Mouse (Mus musculus) heart, embryonic 14.5 days (tissue): ENCODE results near the gene Gm27029. TPM values are rescaled to one million over a fixed set of nuclear protein-coding genes. Genes with fewer than 3 reads are reported as not detected.

Experiments used
- ATAC-seq: fragments of 200-750 bp; cut with Nextera tagmentation; 2 replicates; pipeline ENCODE4 v1.8.0; 2017; ENCODE audit warnings: low read depth, moderate TSS enrichment; ENCODE audit not compliant: insufficient number of reproducible peaks, insufficient read depth, low FRiP score
- H3K27ac ChIP-seq, 2 experiments: fragments of 200-500 bp in 1 of 2; fragments of 300-500 bp in 1 of 2; sonication (generic) in 1 of 2; replicated peaks in 1 of 2; 2 replicates each; pipeline ENCODE4 v1.5.1; 2012 to 2014; ENCODE audit warnings: low read depth in 2 of 2, low read length in 2 of 2, control low read depth in 1 of 2, mild to moderate bottlenecking in 1 of 2, mixed read lengths in 1 of 2; ENCODE audit not compliant: control insufficient read depth in 1 of 2, insufficient read depth in 1 of 2
- H3K27me3 ChIP-seq: fragments of 300-500 bp; sonication (generic); 2 replicates; pipeline ENCODE4 v1.6.1; 2014; ENCODE audit warnings: mild to moderate bottlenecking, low read length, control low read depth; ENCODE audit not compliant: control insufficient read depth, insufficient read depth
- H3K36me3 ChIP-seq: fragments of 300-500 bp; sonication (generic); 2 replicates; pipeline ENCODE4 v1.6.1; 2014; ENCODE audit warnings: mild to moderate bottlenecking, control low read depth, low read length, mixed read lengths; ENCODE audit not compliant: control insufficient read depth, insufficient read depth
- H3K4me1 ChIP-seq, 2 experiments: fragments of 200-500 bp in 1 of 2; fragments of 300-500 bp in 1 of 2; sonication (generic) in 1 of 2; 2 replicates each; pipeline ENCODE4 v1.6.1; 2012 to 2014; ENCODE audit warnings: low read length in 2 of 2, control low read depth in 1 of 2, mixed read lengths in 1 of 2; ENCODE audit not compliant: control insufficient read depth in 2 of 2, insufficient read depth in 2 of 2
- H3K4me2 ChIP-seq: fragments of 300-500 bp; sonication (generic); 2 replicates; pipeline ENCODE4 v1.6.1; 2014; ENCODE audit warnings: mild to moderate bottlenecking, low read length
- H3K4me3 ChIP-seq, 2 experiments: fragments of 200-500 bp in 1 of 2; fragments of 300-500 bp in 1 of 2; sonication (generic) in 1 of 2; 2 replicates each; pipeline ENCODE4 v1.5.1; 2012 to 2014; ENCODE audit warnings: low read length in 2 of 2, mild to moderate bottlenecking in 2 of 2, control low read depth in 1 of 2, low read depth in 1 of 2, moderate library complexity in 1 of 2; ENCODE audit not compliant: control insufficient read depth in 1 of 2, insufficient read depth in 1 of 2
- H3K9ac ChIP-seq: fragments of 300-500 bp; sonication (generic); 2 replicates; pipeline ENCODE4 v1.6.1; 2014; ENCODE audit warnings: mild to moderate bottlenecking, low read length
- H3K9me3 ChIP-seq: fragments of 300-500 bp; sonication (generic); 2 replicates; pipeline ENCODE4 v1.6.1; 2016; ENCODE audit warnings: low read length, control low read depth; ENCODE audit not compliant: control insufficient read depth
- WGBS: fragments of 180-500 bp; shearing (Covaris S2); extraction: QIAGEN DNeasy Blood & Tissue Kit; methylation state at CpG from one replicate; pipeline ENCODE4 v1.1.7; 2014; 5-methylcytosine and 5-hydroxymethylcytosine counted together
- polyA plus RNA-seq: library from polyadenylated mRNA; unstranded; fragments of >200 nt; fragmentation: Nextera tagmentation; extraction: Ambion mirVana; gene quantifications from 2 replicates; pipeline ENCODE4 v1.2.1, GENCODE M21; 2014

The Gm27029 gene
- polyA plus RNA-seq, 1 experiment from 2014 or later = 10.2 TPM

DNA sequence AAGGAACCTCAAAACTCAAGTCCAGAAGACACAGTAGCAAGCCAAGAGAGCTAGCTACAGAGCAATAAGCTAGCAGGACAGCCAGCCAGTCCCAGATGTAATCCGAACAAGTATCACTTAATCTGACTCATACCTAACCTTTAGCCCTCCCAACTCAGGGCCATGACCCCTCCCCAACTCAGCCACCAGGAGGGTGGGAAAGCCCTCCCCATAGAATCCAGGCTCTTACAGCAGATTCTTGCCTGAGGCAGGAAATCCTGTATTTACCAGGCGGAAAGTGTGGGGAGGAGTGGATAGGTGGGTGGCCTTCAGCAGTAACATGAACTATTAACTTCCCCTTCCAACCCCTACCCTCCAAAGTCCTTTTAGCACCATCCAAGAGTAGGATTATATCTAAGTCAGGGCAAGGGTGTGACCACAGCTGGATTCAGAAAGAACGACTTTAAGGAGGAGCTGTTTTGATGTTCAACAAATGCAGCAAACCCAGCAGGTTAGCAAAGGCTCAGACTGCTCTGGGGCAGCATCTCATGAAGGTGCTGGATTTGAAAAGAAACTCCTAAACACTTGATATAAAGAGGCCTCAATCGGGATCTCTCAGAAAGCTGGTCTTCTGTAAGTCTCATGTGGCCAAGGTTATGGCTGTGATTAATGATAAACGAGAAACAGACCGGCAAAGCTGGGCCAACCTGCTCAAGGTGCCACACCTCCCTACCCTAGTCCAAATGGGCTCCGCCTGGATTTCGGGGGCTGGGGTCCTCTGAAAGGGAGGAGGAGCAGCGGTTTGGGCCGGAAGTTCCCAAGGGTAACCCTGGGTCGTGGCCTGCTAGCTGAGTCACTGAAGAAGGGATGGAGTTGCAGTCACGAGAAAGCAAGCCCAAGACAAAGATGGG, 39.9 kb upstream of the Gm27029 start, which contains the start of gene Rnd2:
Rnd2 (plus strand) TSS at position 789 of the 890 bp plus-strand sequence.
- ATAC-seq = no peak
- Histone ChIP-seq H3K36me3 (peaks cover 34% of the 10 kb centered on the region), H3K4me3 (peak within 1 kb of the TSS; percentile 69 to 80), H3K27ac (peak within 1 kb of the TSS; percentile 78 to 89), H3K9me3 (no peaks in the 10 kb centered on the region), H3K27me3 (no peaks in the 10 kb centered on the region), H3K4me1 (peaks cover 14 to 41% of the 10 kb centered on the region in 2 experiments), H3K4me2 (peak within 1 kb of the TSS; percentile 98), H3K9ac (peak within 1 kb of the TSS; percentile 83)
- 15% methylated on average over 12 of the region's 12 CpGs for WGBS

- 47% methylated on average over 13 of the region's 13 CpGs for WGBS
- Histone ChIP-seq H3K27me3 (no peaks in the 10 kb centered on the region), H3K4me3 (no peak overlapping the region), H3K9me3 (no peaks in the 10 kb centered on the region), H3K27ac (no peak overlapping the region), H3K4me1 (peaks cover 11 to 34% of the 10 kb centered on the region in 2 experiments), H3K4me2 (no peak overlapping the region), H3K9ac (no peak overlapping the region), H3K36me3 (peaks cover 50% of the 10 kb centered on the region)
- ATAC-seq = no peak
Measured at GRCm38 (mm10) chr11:101462583-101463440, 38.2 kb upstream of the Gm27029 start.

DNA sequence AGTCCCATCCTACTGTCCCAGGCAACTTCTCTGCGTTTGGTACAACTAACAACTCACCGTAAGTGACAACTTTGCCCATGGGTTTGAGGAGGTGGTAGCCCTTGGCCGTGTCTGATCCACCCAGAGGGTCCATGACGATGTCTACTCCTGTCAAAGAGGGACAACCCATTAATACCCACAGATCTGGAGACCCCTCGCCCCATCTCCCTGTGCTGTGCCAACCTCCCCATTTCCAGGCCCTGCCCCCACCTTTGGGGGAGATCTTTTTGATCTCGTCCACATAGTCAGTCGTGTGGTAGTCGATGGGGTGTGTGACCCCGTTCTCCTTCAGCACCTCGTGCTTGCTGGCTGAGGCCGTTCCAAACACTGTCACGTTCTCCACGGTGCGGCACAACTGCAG, 37.5 kb upstream of the Gm27029 start:
- Histone ChIP-seq H3K9ac (no peak overlapping the region), H3K27me3 (no peaks in the 10 kb centered on the region), H3K4me1 (peaks cover 11 to 31% of the 10 kb centered on the region in 2 experiments), H3K4me2 (no peak overlapping the region), H3K27ac (no peak overlapping the region), H3K36me3 (peaks cover 57% of the 10 kb centered on the region), H3K4me3 (no peak overlapping the region), H3K9me3 (no peaks in the 10 kb centered on the region)
- 89% methylated on average over 14 of the region's 14 CpGs for WGBS
- ATAC-seq = no peak

GRCm38 (mm10) chr11:101460321-101460720, 35.7 kb upstream of the Gm27029 start:
- Histone ChIP-seq H3K9ac (no peak overlapping the region), H3K27me3 (no peaks in the 10 kb centered on the region), H3K27ac (no peak overlapping the region), H3K9me3 (no peaks in the 10 kb centered on the region), H3K36me3 (peaks cover 64% of the 10 kb centered on the region), H3K4me1 (peaks cover 11 to 24% of the 10 kb centered on the region in 2 experiments), H3K4me3 (no peak overlapping the region), H3K4me2 (no peak overlapping the region)
- WGBS = 84% methylated on average over 15 of the region's 15 CpGs
- no peak for ATAC-seq

GRCm38 (mm10) chr11:101459716-101460115, 35.1 kb upstream of the Gm27029 start:
- peaks cover 64% of the 10 kb centered on the region for H3K36me3 ChIP-seq
- H3K9ac ChIP-seq = no peak overlapping the region
- WGBS = 45% methylated on average over 6 of the region's 6 CpGs
- no peak overlapping the region for H3K4me2 ChIP-seq
- no peaks in the 10 kb centered on the region for H3K9me3 ChIP-seq
- no peaks in the 10 kb centered on the region for H3K27me3 ChIP-seq
- peaks cover 9 to 22% of the 10 kb centered on the region in 2 experiments for H3K4me1 ChIP-seq
- H3K27ac ChIP-seq = no peak overlapping the region
- ATAC-seq = no peak
- H3K4me3 ChIP-seq = no peak overlapping the region

GRCm38 (mm10) chr11:101458217-101458616, 33.6 kb upstream of the Gm27029 start:
- Histone ChIP-seq H3K36me3 (peaks cover 64% of the 10 kb centered on the region), H3K9me3 (no peaks in the 10 kb centered on the region), H3K4me3 (no peak overlapping the region), H3K9ac (no peak overlapping the region), H3K4me2 (no peak overlapping the region), H3K27ac (no peak overlapping the region), H3K27me3 (no peaks in the 10 kb centered on the region), H3K4me1 (peaks cover 4 to 8% of the 10 kb centered on the region in 2 experiments; a peak in 3 of 4 replicates)
- 75% methylated on average over 12 of the region's 12 CpGs for WGBS
- no peak for ATAC-seq

GRCm38 (mm10) chr11:101457631-101458030, 33.0 kb upstream of the Gm27029 start:
- Histone ChIP-seq H3K9me3 (no peaks in the 10 kb centered on the region), H3K4me1 (peaks cover 2% of the 10 kb centered on the region in 2 experiments; a peak in 3 of 4 replicates), H3K4me3 (no peak overlapping the region), H3K36me3 (peaks cover 62% of the 10 kb centered on the region), H3K4me2 (no peak overlapping the region), H3K27me3 (no peaks in the 10 kb centered on the region), H3K27ac (no peak overlapping the region), H3K9ac (no peak overlapping the region)
- no peak for ATAC-seq
- 88% methylated on average over 9 of the region's 9 CpGs for WGBS
